Mouse (Mus musculus) cerebellum, postnatal 4 days (tissue): ENCODE data around the gene Slc22a17.
A peak's percentile ranks its signal among the peaks of the same experiment; 100 is the strongest.
"Not testable (repeated sequence)": the region's sequence is repeated elsewhere in the genome, so short reads cannot be mapped to it uniquely, and the experiment has no call there.

Source experiments
- DNase-seq, 2 experiments: peaks; one replicate each; pipeline ENCODE4 v3.0.0; 2022; ENCODE audit warnings: low spot score in 2 of 2, mixed read lengths in 1 of 2

Gene Slc22a17

GRCm38 (mm10) chr14:54912886-54913285 lies at the start of gene Slc22a17:
TSS of gene Slc22a17 (minus strand) at chr14:54913132.
- DNase-seq = peak; percentile 69 to 81

GRCm38 (mm10) chr14:54962714-54963113 lies 49.8 kb upstream of the Slc22a17 start:
- no peak for DNase-seq

DNA sequence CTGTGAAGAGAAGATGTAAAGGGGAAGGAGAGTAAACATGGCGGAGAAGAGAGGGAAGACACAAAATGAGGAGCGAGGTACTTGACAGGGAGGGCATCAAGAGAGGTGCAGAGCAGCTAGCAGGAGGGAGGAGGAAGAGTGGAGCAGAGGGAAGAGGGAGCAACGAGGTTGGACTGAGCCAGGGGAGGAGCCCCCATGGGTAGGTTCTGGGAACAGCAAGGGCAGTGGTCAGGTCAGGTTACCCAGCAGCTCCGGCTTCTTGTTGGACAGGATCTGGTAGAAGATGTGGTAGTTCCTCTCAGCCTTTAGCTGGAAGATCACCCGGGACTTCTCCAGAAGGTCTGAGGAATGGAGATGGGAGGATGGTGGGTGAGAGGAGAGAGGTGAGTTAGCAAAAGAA lies 48.6 kb upstream of the Slc22a17 start:
- no peak for DNase-seq

- no peak for DNase-seq
Observed at GRCm38 (mm10) chr14:54960769-54961168, 47.8 kb upstream of the Slc22a17 start.

GRCm38 (mm10) chr14:54959853-54960613 lies 47.1 kb upstream of the Slc22a17 start:
- DNase-seq = not testable (repeated sequence)

GRCm38 (mm10) chr14:54959197-54959596 lies 46.3 kb upstream of the Slc22a17 start:
- DNase-seq = no peak

DNA sequence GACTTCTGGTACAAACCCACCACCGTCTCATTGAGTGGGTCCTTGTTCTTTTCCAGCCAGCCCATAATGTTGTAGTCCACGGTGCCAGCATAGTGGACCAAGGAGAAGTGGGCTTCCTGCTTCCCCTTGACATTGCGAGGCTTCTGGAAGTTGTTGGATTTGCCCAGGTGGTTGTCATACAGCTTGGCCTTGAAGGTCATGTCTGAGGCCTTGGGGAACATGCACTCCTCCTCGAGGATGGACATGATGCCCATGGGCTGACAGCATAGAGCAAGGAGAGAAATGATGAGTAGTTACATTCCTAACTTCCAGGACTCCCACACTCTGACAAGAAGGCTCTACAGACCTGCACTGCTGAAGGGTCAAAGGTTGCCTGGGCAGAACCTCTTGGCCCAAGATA lies 45.6 kb upstream of the Slc22a17 start:
- no peak for DNase-seq

GRCm38 (mm10) chr14:54956533-54956932 lies 43.6 kb upstream of the Slc22a17 start:
- no peak for DNase-seq

DNA sequence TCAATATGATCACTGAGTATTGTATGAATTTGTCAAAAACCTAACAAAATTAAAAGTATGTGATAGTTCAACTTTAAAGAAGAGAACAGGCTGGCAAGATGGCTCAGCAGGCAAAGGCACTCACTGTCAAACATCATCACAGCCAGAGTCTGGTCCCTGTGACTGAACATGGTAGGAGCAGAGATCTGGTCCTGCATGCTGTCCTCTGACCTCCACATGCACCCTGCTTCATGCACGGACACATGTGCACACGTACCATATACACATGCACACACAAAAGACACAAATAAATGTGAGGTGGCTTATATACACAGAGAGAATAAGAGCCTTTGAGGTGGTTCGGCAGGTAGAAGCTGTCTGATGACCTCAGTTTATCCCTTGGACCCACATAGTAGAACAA lies 42.5 kb upstream of the Slc22a17 start:
- DNase-seq = no peak

DNA sequence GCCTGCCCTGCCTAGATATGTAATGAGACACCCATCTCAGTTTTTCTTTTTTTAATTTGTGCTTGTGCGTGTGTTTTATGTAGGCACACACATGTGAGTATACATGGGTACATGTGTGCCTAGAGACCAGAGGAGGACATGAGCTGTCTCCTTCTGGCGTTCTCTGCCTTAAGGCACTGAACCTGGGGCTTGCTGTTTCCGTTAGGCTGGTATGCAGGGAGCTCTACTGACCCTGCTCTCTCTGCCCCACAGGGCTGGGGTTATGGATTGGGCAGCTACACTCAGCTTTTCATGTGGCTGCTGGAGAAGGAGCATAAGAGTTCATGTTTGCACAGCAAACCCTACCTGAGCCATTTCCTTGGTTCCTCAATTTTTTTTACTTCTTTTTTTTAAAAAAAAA lies 41.5 kb upstream of the Slc22a17 start:
- no peak for DNase-seq

DNA sequence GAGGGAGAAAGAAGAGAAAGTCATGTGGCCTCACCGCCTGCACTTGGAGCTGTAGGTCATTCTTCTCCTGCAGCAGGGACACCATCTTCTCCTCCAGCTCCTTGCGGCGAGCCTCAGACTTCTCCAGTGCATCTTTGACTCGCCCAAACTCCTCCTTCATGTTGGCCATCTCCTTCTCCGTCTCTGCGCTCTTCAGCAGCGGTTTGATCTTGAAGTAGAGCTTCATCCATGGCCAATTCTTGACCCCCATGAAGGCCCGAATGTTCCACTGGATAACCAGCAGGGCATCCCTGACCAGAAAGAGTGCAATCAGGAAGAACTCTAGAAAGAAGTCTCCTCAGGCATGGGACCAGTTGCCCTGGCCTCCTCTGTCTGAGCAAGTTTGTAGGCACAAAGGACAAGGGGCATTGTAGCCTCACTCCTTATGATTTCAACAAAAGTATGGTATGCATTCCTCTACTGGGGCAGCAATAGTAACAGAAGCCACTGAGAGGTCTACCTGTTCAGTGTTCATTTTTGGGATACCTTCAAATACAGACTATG lies 40.8 kb upstream of the Slc22a17 start:
- no peak for DNase-seq

DNA sequence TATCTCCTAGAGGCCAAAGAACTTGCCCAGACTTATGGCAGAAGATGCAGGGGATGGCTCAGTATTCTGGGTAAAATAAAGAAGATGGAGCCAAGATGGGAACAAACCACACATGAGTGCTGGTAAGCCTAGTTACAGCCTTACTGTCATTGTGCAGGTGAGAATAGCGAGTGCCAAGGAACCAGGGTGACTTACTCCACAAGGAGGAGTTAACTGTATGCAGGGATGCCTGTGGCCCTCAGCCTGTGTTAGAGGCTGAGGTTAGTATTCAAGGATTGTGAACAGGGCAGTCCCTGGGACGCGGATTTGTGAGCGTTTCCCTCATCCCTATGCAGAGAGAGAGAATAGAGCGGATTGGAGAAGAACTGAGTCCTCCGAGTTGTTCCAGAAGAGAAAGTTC lies 38.7 kb upstream of the Slc22a17 start:
- DNase-seq = no peak

GRCm38 (mm10) chr14:54950493-54950892 lies 37.6 kb upstream of the Slc22a17 start:
- DNase-seq = no peak

- no peak for DNase-seq
Observed at GRCm38 (mm10) chr14:54948781-54949180, 35.8 kb upstream of the Slc22a17 start.

DNA sequence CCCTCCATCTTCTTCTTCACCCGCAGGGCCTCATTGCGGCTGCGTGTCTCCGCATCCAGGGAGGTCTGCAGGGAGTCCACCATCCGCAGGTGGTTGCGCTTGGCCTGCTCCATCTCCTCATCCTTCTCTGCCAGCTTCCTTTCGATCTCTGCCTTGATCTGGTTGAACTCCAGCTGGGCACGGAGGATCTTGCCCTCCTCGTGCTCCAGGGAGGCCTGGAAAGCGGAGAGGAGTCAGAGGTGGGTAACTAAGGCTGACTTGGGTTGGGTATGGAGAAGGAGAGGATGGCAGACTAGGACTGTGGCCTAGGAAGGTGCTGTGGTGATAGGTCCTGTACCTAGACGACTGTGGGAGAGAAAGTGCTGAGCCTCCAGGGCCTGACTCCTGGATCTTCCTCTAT lies 34.1 kb upstream of the Slc22a17 start:
- DNase-seq = not testable (repeated sequence)

DNA sequence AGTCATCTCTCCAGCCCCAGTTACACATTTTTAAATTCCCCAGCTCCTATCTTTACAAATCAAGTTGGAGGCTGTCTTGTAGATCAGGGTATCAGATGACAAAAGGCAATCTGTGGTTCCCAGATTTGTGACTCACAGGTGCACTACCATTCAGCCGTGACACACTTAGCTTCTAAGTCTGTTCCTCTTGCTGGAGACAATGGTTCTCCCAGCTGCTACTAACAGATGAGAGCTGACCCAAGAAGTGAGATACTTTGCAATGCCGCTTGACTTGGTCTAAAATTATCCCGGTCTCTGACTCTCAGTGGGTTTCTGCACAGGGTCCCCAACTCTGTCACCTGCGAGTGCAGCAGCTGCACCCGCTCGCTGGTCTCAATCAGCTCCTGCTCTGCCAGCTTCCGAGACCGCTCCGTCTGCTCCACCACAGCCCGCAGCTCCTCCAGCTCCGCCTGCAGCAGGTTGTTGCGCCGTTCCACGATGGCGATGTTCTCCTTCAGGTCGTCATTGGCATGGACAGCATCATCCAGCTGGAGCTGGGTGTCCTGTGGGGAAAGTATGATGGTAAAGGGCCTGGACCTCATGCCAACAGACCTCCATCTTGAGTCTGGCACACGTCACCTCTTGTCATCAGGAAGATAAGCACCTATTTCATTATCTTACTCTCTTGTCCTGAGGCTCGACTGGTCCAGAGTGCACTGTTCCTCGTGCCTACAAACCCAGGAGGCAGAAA lies 33.2 kb upstream of the Slc22a17 start:
- DNase-seq = no peak

DNA sequence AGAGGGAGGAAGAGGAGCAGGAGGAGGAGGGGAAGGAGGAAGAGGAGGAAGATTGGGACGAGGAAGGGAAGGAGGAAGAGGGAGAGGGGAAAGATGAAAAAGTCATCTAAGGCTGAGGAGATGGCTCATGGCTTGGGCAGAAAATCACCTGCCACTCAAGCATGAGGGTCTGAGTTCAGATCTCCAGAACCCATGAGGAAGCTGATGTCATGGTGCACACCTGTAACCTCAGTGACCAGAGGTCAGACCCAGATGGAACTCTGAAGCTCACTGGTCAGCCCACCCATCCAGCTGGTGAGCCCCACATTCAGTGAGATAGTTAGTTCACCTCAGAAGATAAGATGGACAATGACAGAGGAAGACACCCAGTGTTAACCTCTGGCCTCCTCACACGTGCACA lies 32.0 kb upstream of the Slc22a17 start:
- no peak for DNase-seq

- DNase-seq = no peak
Observed at GRCm38 (mm10) chr14:54943971-54944370, 31.0 kb upstream of the Slc22a17 start.

GRCm38 (mm10) chr14:54942479-54942878 lies 29.5 kb upstream of the Slc22a17 start:
- DNase-seq = no peak

GRCm38 (mm10) chr14:54941024-54941978 lies 28.4 kb upstream of the Slc22a17 start:
- DNase-seq = no peak

DNA sequence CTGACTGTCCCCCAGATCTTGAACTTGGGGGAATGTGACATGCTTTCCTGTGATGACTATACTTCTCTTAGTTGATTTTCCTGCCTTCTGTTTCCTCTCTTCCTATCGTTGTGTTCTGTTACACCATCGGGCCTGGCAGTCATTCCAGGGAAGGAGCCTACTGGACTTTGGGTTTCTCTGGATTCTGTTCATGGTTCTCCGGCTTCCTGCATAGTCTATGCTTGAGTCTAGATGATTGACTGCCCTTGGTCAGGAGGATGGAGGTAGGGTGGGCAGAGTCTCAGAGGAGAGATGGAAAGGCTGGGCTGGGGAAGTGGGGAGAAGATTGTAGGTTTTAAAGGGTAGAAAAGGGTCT lies 27.2 kb upstream of the Slc22a17 start:
- DNase-seq = no peak
